Mouse (Mus musculus): ENCODE data around the gene Trim65.
"Not testable (repeated sequence)": the region's sequence is repeated elsewhere in the genome, so short reads cannot be mapped to it uniquely, and the experiment has no call there.

Gene Trim65

DNA sequence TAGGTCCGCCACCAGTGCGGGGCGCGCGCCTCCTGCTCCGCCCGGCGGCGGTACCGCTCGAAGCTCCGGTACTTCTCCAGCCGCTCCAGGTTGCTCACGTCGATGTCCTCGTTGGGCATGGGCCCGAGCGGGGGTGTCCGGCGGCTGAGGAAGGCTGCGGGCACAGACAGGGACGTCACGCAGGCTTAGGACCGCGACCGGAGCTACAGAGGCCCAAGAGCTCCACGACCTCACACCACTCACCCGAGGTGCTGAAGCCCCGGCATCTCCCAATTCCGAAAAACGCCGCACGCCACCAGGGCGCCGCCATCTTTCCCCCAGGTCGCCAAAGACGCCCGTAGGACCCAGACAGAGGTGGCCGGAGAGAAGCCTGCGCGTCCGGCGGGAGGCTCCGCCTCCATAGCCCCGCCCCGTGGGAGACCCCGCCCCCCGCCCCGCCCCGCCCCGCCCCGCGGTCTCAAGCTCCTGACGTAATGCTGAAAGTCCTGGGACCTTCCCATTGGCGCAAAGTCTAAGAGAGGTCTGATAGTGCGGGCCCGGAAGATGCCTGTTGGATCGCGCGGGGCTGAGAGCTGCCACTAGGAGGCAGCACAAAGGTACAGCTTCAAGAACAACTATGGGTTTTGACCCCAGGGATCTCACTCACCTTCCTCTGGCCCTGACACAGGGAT, 7.7 kb upstream of the Trim65 start, which contains the start of gene Mrpl38:
Gene Mrpl38 (minus strand): TSS at position 401 of the 671 bp plus-strand sequence.
- peak; percentile 92 to 95 for DNase-seq

DNA sequence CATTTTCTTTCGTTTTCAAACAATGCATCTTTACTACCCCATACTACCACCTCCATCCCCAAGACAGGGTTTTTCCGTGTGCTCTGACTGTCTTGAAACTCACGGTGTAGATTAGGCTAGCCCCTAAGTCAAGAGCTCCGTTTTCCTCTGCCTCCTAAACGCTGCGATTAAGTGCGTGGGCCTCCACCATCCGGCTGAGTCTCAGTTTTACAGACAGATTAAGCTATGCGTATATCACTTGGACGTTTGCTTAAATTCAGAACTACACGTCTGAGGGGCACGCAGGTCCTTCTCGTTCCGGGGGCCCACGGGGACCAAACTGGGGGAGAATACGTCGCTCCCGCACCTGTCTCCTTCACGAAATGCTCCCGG, 7.2 kb upstream of the Trim65 start:
- DNase-seq = no peak

DNA sequence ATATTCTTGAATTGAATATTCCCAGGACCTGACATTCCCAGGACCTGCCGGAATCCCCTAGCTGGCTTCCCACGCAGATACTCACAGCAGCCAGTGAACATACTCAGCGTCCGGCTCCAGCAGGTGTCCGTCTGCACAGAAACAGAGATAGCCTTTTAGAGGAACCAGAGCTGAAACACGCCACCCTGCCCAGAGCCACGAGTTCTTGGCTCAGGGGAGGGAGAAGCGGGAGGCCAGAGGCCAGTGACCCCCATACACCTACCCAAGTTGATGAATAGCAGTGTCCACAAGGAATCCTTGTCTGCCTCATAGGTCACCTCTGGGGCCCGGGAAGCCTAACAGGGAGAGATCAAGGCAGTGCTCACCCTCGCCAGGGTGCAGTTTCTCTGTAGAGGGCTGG, 3.2 kb upstream of the Trim65 start:
- DNase-seq = no peak

DNA sequence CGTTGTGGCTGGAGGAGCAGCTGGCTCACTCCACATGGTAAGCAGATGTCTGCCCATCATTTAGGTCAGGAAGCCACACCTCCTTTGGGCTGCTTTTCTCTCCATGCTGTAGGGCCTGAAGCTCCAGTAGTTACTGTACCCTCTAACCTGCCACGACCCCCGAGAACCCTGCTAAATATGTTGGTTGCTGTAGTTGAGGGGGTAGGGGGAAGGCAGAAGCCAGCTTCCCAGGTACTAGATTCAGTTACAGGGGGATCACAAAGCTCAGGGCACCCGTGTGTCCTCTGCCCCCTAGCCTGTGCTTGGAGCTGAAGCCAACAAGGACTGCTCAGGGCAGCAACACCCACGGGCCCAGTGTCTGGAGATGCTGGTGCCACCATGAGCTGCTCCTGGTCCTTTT, 2.6 kb upstream of the Trim65 start:
- no peak for DNase-seq

DNA sequence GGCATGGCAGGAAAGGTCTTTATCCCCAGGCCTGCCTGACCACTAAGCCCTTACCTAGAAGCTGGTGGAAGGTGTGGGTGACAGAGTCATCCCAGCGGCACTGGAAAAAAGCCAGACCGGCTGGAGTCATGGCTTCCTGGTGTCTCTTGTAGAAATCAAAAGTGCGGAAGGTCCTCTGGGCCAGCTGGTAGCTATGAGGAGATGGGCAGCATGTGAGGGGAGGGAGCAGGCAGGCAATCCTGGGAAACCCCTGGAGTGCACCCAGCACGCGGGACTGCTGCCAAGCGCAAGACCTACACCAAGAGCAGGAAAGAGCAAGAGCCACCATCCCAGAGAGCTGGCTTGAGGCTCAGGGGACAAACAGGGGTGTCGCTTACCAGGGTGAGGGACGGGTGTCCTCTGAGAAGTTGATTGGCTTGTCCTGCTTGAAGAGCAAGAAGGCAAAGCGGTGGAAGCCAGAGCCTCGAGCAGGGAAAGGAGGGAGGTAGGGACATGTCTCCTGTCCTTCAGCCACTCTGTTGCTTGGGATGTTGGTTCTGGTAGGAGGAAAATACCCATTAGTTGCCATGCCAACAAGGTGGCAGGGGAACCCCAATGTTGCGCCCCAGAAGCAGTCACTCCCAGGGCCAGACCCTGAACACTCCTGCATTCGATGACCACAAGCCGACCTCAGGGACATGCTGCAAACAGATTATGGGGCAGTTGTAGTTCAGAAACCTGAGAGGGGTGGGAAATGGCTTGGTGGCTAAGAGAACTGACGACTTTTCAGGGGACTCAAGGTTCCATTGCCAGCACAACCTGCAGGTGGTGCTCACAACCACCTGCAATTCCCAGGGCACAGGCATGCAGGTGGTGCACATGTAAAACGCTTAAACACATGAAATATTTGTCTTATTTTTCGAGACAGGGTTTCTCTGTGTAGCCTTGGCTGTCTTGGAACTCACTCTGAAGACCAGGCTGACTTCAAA, 1.7 kb upstream of the Trim65 start:
- peak; percentile 50 to 59 for DNase-seq

DNA sequence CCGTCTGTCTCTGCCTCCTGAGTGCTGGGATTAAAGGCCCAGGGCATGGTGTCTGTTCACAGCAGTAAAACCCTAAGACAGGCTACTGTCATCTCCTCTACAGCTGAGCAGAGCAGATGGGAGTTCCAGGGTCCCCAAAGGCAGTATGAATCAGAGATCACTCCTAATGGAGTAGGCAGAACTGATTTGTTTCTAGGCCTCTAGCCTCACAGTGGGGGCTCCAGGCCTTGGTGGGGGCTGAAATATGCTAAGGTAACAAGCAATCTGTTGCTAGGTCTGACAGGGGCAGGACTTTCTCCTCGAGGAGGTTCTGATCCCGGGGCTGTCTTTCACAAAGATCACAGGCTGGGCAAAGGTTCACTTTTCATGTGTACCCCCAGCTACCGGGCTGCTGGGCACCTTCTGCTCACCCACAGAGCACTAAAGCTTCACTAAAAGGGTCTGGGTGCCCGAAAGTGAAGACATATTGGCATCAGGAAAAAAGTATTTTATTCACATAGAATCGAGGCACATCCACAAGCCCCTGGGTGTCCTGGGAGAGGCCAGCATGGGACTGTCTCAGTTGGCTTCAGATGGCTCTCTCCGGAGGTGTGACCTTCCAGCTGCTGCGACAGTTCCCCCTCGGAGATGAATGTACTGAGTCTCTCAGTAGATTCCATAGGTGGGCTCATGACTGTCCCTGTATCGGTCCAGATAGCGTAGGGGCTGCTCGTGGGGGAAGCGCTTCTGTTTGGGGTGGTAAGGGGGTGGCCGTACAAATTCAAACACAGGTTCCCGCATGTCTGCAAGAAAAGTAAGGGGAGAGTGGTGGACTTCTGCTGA, 632 bp upstream of the Trim65 start:
- no peak for DNase-seq

DNA sequence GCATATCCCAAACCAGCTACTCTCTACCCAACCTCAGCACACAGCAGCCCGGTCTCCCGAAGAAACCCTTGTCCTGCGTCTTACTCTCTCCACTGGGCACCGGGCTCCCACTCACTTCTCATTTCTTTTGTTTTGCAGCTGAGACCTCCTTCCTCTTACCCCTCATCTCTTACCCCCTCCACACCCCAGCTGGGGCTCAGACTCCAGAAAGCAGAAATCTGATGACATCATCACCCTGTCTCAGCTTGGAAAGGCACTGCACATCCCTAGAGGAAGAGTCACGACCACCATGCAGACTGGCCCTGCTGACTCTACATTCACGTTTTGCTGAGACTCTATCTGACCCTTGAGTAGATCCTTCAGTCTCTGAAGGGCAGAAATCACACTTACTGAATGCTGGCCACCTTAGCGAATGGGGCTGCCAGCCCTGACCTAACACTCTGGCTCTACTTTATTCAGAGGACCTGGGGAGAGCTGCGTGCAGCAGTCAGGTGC, 888 bp downstream of the Trim65 start:
- DNase-seq = no peak

DNA sequence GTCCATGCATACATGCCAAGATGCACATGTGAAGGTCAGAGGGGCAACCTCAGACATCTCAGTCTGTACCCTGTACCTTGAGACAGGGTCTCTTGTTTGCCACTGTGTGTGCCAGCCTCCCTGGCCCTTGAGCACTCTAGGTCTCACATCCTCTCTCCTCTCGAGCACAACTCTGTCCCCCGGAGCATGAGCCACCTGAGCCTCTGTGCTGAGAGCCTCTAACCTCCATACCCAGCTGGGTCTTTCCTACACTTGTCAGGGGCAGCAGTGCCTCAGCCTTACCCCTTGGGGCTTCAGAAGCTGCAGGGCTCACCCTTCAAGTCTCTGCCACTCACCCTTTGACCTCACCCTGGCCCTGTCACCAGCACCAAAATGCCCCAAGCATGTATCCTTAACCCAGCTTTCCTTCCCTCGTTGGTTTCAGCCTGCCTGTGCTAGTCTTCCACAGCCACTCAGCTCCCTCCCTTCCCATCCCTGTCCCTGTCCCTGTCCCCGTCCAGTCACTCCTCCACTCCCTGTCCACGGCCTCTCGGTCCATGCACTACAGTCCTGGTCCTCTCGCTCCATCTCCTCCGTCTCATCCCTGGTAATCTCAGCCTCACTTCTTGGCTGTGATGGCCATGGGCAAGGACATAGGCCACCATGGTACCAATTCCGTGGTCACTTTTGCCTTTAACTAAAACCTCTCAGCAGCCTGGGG, 1.7 kb downstream of the Trim65 start:
- DNase-seq = no peak

DNA sequence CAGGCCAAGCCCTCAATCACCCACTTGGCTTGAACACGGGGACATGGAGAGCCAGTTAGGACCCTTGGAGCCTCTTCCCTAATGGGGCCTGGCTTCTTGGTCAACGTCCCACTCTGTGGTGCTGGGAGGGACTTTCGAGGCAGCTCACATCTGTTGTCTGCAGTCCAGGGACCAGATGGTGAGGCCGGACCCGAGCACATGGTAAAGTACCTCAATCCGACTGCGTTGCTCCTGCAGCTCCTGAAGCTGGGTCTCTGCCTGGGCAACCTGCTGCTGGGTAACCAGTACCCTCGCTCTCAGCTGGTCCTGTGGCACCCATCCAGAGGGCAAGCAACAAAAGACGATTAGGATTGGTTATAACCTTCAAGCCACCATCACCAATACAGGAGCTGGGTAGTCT, 2.9 kb downstream of the Trim65 start:
- no peak for DNase-seq

DNA sequence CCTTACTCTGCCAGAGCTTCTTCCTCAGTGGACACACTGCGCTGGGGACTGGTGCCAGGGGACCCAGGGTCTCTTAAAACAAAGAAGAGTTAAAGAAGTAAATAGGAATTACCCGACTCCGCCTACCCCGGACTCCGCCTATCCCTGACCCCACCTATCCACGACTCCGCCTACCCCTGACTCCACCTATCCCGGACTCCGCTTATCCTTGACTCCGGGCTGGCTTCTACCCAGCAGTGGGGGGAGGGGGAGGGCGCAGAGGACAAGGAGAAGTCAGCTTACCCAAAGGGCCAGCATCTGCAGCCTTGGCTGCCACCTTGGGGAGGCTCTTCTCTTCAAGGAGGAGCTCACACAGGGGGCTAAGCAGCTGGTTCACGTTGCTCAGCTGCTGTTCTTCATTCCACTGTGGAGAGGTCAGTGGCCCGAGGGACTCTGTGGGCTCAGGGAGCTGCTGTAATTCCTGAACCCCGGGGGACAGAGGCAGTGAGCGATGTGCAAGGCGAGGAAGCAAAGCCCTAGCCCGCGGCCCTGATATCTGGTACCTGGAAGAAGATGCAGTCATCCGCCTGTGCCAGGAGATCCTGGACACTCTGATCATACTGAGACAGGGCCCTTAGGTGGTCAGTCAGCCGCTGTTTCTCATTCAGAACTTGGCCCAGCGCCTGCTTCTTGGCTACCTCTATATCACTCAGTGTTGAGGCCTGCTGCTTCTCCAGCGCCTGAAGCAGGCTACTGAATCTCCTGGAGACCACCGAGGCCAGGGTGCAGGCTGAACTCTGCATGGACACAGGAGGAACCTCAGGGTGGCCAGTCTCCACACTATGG, 3.6 kb downstream of the Trim65 start, which contains the start of gene Trim47:
Gene Trim47 (minus strand): TSS at position 55 of the 825 bp plus-strand sequence.
- peak; percentile 89 to 96 for DNase-seq

DNA sequence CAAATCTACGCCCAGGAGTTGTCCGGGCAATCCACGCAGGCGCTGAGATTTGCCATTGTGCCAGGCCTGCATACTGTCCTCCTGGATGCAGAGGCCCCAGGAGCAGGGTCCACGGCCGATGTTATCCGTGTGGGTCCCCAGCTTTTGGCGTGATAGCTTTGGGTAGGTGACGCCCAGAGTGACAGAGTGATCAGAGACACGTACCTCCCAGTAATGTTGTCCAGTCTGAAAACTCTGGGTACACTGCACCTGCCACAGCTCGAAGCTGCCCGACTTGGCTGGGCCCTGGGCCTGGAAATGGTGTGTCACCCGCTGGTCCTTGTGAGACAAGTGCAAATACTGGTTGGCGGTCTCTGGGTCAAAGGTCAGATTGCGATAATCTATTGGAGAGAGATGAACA, 4.7 kb downstream of the Trim65 start:
- no peak for DNase-seq

DNA sequence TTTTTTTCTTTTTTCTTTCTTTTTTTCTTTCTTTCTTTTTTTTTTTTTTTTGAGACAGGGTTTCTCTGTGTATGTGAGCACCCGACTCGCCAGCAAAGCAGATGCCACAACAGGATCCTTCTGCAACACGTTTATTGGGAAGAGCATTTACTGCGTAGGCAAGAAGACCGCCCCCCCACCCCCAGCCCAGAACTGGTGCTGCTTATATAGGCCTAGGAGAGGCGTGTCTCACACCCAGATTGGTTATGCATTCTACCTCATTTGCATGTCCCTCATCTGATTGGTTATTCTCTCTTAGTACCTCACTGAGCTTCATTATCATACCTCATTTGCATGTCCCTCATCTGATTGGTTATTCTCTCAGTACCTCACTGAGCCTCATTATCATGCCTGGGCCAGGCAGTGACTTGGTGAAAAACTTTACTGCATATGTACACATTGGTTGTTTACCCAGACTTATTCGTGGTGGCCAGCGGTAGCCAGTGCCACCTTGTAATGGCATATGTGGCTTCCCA, 9.1 kb downstream of the Trim65 start:
- DNase-seq = not testable (repeated sequence)

DNA sequence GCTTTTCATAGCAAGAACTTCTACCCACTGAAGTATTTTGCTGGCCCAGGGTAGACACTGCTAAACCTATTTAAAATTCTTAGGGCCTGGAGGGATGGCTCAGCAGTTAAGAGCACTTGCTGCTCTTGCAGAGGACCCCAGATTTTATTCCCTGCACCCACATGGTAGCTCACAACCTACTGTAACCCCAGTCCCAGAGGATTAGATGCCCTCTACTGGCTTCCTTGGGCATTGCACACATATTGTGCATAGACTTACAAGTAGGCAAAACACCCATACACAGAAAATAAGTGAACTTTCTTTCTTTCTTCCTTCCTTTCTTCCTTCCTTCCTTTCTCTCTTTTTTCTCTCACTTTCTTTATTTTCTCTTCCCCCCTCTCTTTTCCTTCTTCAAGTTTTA, 13.1 kb downstream of the Trim65 start:
- peak in 1 of 2 experiments; percentile 67 for DNase-seq

DNA sequence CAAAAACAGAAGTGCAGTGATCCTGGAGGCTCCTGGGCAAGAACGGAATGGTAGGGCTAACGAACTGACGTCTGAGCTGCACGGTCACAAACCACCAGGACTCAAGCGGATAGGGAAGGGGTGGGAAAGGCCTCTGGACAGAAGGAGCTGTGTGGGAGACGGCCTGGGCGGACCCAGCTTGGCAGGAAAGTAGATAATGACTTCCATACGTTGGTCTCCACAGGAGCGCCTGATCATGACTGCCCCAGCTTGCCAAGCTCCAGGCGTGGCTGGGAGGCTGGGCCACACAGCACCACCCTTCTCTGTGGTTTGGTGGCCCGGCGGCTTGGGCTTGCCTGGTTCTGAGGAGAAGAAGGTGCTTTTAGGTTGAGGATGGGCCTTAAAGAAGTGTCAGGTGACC, 13.7 kb downstream of the Trim65 start:
- DNase-seq = no peak

DNA sequence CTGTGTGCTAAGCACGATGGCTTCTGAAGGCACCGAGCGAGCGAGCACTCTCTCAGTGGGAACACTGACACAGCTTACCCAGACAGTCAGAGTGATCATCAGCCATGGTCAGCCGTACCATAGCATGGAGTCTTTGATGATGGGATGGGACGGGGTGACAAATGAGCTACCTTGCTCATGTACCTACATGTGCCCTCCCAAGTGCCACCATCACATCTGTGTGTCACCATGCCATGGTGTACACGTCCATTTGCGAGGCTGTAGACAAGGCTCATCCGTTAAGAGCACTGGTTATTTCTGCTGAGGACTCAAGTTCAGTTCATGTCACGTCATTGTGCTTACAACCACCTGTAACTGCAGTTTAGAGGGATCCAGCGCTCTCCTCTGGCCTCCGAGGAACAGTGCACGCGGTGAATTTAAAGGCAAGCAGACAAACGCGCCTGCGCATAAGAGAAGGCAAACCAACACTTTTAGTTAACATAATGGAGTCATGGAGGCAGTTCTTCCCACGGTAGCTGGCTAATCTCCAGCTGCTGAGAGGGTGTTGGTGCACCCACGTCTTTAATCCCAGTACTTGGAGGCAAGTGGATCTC, 19.2 kb downstream of the Trim65 start:
- DNase-seq = peak in 1 of 2 experiments; percentile 60

DNA sequence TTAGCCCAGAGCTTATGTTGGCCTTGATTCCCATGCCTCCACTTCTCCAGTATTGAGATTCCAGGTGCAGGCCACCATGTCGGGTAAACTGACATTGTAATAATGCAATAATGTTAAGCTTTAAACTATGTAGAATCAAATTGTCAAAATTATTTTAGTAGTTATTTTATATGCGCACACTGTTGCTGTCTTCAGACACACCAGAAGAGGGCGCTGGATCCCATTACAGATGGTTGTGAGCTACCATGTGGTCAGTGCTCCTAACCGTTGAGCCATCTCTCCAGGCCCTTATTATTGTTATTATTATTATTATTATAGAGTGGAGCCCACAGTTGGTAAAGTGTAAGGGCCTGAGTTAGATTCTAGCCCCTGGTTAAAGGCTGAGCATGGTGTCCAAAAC, 19.9 kb downstream of the Trim65 start:
- DNase-seq = no peak

DNA sequence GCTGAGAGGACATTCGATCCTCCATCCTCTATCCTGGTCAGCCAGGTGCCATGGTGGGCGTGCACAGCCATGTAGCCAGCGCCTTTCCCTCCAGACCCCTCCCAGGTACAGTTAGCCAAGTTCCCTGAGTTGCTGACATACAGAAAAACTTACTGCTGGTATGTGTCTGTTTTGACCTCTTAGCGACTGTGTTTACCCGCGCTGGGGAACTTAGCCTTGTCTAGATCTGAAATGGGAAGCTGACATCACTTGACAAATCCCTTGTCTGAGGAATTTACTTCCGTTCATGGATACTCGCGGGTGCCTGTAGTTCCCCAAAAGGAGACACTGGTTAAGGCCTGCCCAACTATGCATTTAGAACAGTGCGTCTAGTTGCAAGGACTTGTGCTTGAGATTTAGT, 20.4 kb downstream of the Trim65 start:
- DNase-seq = peak in 1 of 2 experiments; percentile 60

DNA sequence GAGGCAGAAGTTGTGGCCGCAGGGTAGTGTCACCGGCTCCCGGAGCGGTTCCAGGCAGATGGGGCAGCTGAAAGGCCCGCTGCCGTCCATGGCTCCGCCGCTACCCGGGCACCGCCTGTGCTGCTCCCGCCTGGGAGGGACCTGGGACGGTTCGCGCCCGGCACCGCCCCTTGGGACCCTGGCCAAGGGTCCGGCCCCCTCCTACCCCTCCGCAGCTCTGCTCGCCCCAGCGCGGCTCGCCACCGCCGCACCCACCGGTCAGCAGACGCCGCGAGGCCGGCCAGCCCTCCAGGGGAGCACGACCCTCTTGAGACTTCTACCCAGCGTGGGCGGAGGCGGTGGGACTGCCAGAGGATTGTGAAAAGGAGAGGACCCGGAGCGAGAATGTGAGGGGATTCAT, 20.8 kb downstream of the Trim65 start:
- DNase-seq = peak; percentile 89 to 95

DNA sequence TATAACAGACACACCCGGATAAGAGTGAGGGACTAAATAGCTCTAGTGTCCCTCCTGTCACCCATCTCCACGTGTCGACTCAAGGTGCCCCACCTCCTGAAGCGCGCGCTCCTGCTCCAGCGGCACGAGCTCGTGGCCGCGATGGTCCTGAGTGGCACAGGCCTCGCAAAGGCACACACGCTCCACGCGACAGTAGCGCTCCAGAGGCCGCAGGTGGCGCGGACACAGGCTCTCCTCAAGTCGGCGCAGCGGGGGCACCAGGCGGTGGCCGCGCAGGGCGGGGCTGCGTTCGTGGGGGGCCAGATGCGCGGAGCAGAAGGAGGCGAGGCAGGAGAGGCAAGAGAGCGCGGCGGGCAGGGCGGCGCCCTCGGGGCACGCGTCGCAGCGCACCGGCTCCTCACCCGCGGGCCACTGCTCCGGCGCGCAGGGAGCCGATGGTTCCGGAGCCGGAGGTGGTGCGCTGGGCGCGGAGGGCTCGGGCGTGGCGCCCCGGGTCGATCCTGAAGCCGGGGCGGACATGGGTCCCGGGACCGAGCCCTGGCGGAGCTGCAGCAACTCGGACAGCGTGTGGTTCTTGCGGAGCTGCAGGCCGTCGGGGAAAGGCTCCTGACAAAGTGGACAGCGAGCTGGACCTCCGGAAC, 21.4 kb downstream of the Trim65 start:
- peak; percentile 46 to 77 for DNase-seq

Data from kidney, postnatal 36 days (tissue).